Mouse (Mus musculus) small intestine, adult 2 months (tissue): ENCODE measurements at regions not wholly inside any gene's neighbourhood (a gene's known extent, or its start where the extent isn't known, plus 50 kb on each side); places are given as distances from the start of the nearest gene placed in this dataset.

Experiments used
- H3K27ac ChIP-seq: fragments of 200-500 bp; 2 replicates; pipeline ENCODE4 v1.5.1; 2012; ENCODE audit warnings: low read depth, low read length, control low read depth, inconsistent platforms; ENCODE audit not compliant: insufficient read depth
- H3K27me3 ChIP-seq: fragments of 200-500 bp; 2 replicates; pipeline ENCODE4 v1.6.1; 2012; ENCODE audit warnings: mild to moderate bottlenecking, moderate library complexity, low read length, inconsistent platforms; ENCODE audit not compliant: control insufficient read depth, insufficient read depth
- H3K36me3 ChIP-seq: fragments of 200-500 bp; 2 replicates; pipeline ENCODE4 v1.6.1; 2012; ENCODE audit warnings: mild to moderate bottlenecking, low read length, control low read depth, inconsistent platforms; ENCODE audit not compliant: control insufficient read depth, insufficient read depth
- H3K4me1 ChIP-seq: fragments of 200-500 bp; 2 replicates; pipeline ENCODE4 v1.6.1; 2012; ENCODE audit warnings: low read length, inconsistent platforms, mixed read lengths; ENCODE audit not compliant: control insufficient read depth, insufficient read depth, insufficient read length
- H3K4me3 ChIP-seq: fragments of 200-500 bp; 2 replicates; pipeline ENCODE4 v1.5.1; 2012; ENCODE audit warnings: low read depth, mild to moderate bottlenecking, control low read depth, inconsistent platforms, low read length, moderate library complexity
- CTCF ChIP-seq: fragments of 200-500 bp; IDR thresholded peaks from 2 replicates; pipeline ENCODE4 v1.5.1; 2012; ENCODE audit warnings: low read depth, mild to moderate bottlenecking, control low read depth, inconsistent platforms, low read length, moderate library complexity, mixed read lengths; ENCODE audit not compliant: insufficient replicate concordance, insufficient read length; ENCODE audit errors: extremely low read depth
- POLR2A ChIP-seq: fragments of 200-500 bp; IDR thresholded peaks from 2 replicates; pipeline ENCODE4 v1.6.1; 2012; ENCODE audit warnings: low read depth, mild to moderate bottlenecking, control low read depth, inconsistent platforms, low read length, moderate library complexity
- WGBS: fragments of 180-500 bp; shearing (Covaris S2); methylation state at CpG from one replicate; pipeline ENCODE4 v1.1.7; 2018; 5-methylcytosine and 5-hydroxymethylcytosine counted together

- WGBS, result 64% methylated on average over 8 of the region's 8 CpGs
- H3K27ac ChIP-seq, result no peak overlapping the region
- no peak overlapping the region for H3K4me3 ChIP-seq
- H3K27me3 ChIP-seq, result no peaks in the 10 kb centered on the region
- H3K36me3 ChIP-seq, result no peaks in the 10 kb centered on the region
- peaks cover 3% of the 10 kb centered on the region; the same call in 1 of the 2 replicates for H3K4me1 ChIP-seq
- TF ChIP-seq CTCF (no peak), POLR2A (no peak)
Measured at GRCm38 (mm10) chr9:101329032-101329824, 77.6 kb upstream of the Ppp2r3a start.

- Histone ChIP-seq H3K36me3 (no peaks in the 10 kb centered on the region), H3K27ac (no peak overlapping the region), H3K27me3 (no peaks in the 10 kb centered on the region), H3K4me3 (no peak overlapping the region), H3K4me1 (peaks cover 3% of the 10 kb centered on the region; the same call in 1 of the 2 replicates)
- TF ChIP-seq CTCF, result no peak
- no peak for TF ChIP-seq POLR2A
- 18% methylated on average over 3 of the region's 3 CpGs for WGBS
Measured at GRCm38 (mm10) chr9:101326961-101327360, 75.4 kb upstream of the Ppp2r3a start.

GRCm38 (mm10) chr9:101314036-101314435 is 62.4 kb upstream of the Ppp2r3a start:
- WGBS, result 41% methylated on average over 4 of the region's 4 CpGs
- TF ChIP-seq CTCF (no peak), POLR2A (no peak)
- Histone ChIP-seq H3K4me3 (no peak overlapping the region), H3K27me3 (no peaks in the 10 kb centered on the region), H3K27ac (no peak overlapping the region), H3K36me3 (no peaks in the 10 kb centered on the region), H3K4me1 (no peaks in the 10 kb centered on the region)

GRCm38 (mm10) chr9:101306408-101306935 is 54.9 kb upstream of the Ppp2r3a start:
- H3K27me3 ChIP-seq, result no peaks in the 10 kb centered on the region
- H3K4me3 ChIP-seq, result no peak overlapping the region
- TF ChIP-seq CTCF (no peak), POLR2A (no peak)
- H3K27ac ChIP-seq, result no peak overlapping the region
- 80% methylated on average over 10 of the region's 10 CpGs for WGBS
- H3K4me1 ChIP-seq, result no peaks in the 10 kb centered on the region
- H3K36me3 ChIP-seq, result no peaks in the 10 kb centered on the region

- no peak for TF ChIP-seq POLR2A
- no peak for TF ChIP-seq CTCF
- no peak overlapping the region for H3K4me3 ChIP-seq
- 57% methylated on average over 4 of the region's 4 CpGs for WGBS
- H3K27ac ChIP-seq, result no peak overlapping the region
- H3K27me3 ChIP-seq, result no peaks in the 10 kb centered on the region
- no peaks in the 10 kb centered on the region for H3K36me3 ChIP-seq
- H3K4me1 ChIP-seq, result no peaks in the 10 kb centered on the region
Measured at GRCm38 (mm10) chr9:101305730-101306129, 54.1 kb upstream of the Ppp2r3a start.
